Mouse (Mus musculus): ENCODE data around the gene Vmn1r198.

DNA sequence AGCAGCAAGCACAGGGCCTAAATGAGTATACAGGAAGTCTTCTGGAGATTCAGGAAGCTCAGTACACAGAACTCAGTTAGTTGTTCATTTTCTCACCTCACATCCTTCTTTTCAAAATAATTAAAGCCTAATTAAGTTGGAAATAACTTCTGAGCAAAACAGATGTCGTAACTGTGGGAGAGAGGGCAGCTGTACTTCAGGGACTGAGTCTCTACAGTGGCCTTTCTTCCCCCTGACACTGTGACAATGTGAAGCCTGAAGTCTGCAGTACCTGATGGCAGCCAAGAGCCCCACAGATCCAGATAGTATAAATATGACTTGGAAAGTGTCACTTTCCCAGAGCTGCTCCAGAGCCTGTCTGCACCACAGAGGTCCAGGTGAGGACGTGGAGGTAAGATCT lies 29.4 kb downstream of the Vmn1r198 start, which contains the start of gene Vmn1r199:
- TF ChIP-seq CTCF (IDR thresholded peaks at IDR 0.05; ENCODE audit: low read depth, low read length) (no peak), POLR2AphosphoS5 (IDR thresholded peaks at IDR 0.05; ENCODE audit: insufficient replicate concordance, low read depth, low read length) (no peak)
